ENCODE assay signal across 22 mouse cellular contexts in genomic region chr8:128612607-128613006, GRCm38 (mm10).
DNase-seq lines count a peak whose midpoint lies in the region; ATAC-seq and TF ChIP-seq lines count a peak whose summit lies in the region.
"Had no signal": no experiment of that assay in that cellular context is flagged by ENCODE, and none has a peak within 500 bp of the region (broad histone marks: within the 10 kb centered on the region; RNA-seq: fewer than 3 reads in every experiment).

No protein-coding gene starts in this region.

- peak; percentile 49 to 70 for DNase-seq in natural killer cell, adult 2 months (ENCODE audit: low spot score in 2 of 2)
- no peak for DNase-seq in cerebellum, adult 9-10 months
- no peak for DNase-seq in urinary bladder, postnatal 10 days (ENCODE audit: low spot score)
- DNase-seq: adrenal gland, adult 2 months; adrenal gland, adult 8-10 months; adrenal gland, postnatal 10 days; adrenal gland, postnatal 14 days; adrenal gland, postnatal 25 days; adrenal gland, postnatal 36 days; B cell, adult 2 months; cerebellum, adult 11 months; cerebellum, adult 11-12 months; cerebellum, adult 18-20 months; cerebellum, adult 2 months had no signal

- H3K9ac ChIP-seq in forebrain, embryonic 13.5 days = no peak overlapping the region

- H3K27ac ChIP-seq in forebrain, embryonic 13.5 days = no peak overlapping the region

- H3K4me3 ChIP-seq in C2C12 (ENCODE audit: insufficient read depth, poor library complexity, severe bottlenecking) (no peak overlapping the region), myocyte (no peak overlapping the region)
- no peak overlapping the region for H3K4me3 ChIP-seq in forebrain, embryonic 13.5 days

- no peak overlapping the region for H3ac ChIP-seq in C2C12 (ENCODE audit: control insufficient read depth, insufficient read length, low read depth)
- H3ac ChIP-seq in myocyte (ENCODE audit: control insufficient read depth, insufficient read length) = no peak overlapping the region

- no peaks in the 10 kb centered on the region for H3K79me3 ChIP-seq in C2C12 (ENCODE audit: low read depth)

- no peak for TF ChIP-seq POLR2A in myocyte (IDR thresholded peaks at IDR 0.05; ENCODE audit: insufficient read length, low read depth)

- no peak overlapping the region for H3K4me2 ChIP-seq in myocyte (ENCODE audit: low read depth)
- H3K4me2 ChIP-seq in forebrain, embryonic 13.5 days = no peak overlapping the region

- H3K79me2 ChIP-seq in C2C12 (ENCODE audit: control insufficient read depth, insufficient read depth) (no peaks in the 10 kb centered on the region), myocyte (ENCODE audit: control insufficient read depth, insufficient read depth) (no peaks in the 10 kb centered on the region)

- H3K27me3 ChIP-seq in C2C12 (ENCODE audit: control insufficient read depth, insufficient read depth, insufficient read length) (no peaks in the 10 kb centered on the region), myocyte (ENCODE audit: control insufficient read depth, insufficient read depth, insufficient read length) (no peaks in the 10 kb centered on the region)
- no peaks in the 10 kb centered on the region for H3K27me3 ChIP-seq in forebrain, embryonic 13.5 days
- H3K27me3 ChIP-seq: CH12.LX had no signal

- H3K9me3 ChIP-seq in forebrain, embryonic 13.5 days (replicated peaks) = no peaks in the 10 kb centered on the region
- H3K9me3 ChIP-seq: G1E had no signal

- no peaks in the 10 kb centered on the region for H3K36me3 ChIP-seq in C2C12 (ENCODE audit: control insufficient read depth, insufficient read depth)
- no peaks in the 10 kb centered on the region for H3K36me3 ChIP-seq in myocyte (ENCODE audit: control insufficient read depth, insufficient read depth)
- H3K36me3 ChIP-seq in forebrain, embryonic 13.5 days (ENCODE audit: poor library complexity, severe bottlenecking) = no peaks in the 10 kb centered on the region
- H3K36me3 ChIP-seq: G1E had no signal

- ATAC-seq in forebrain, embryonic 13.5 days = no peak
- ATAC-seq: activated CD4-positive, CD25-positive, alpha-beta regulatory T cell, adult 4 months; CD4-positive, CD25-positive, alpha-beta regulatory T cell, adult 4 months; Patski had no signal

- no peaks in the 10 kb centered on the region for H3K4me1 ChIP-seq in forebrain, embryonic 13.5 days

- no peak for TF ChIP-seq CTCF in C2C12 (IDR thresholded peaks at IDR 0.05; ENCODE audit: control insufficient read depth, insufficient read depth, insufficient read length)

- 80% methylated on average over 5 of the region's 5 CpGs for WGBS in forebrain, embryonic 13.5 days

TF ChIP-seq in C2C12, 6 proteins besides CTCF, POLR2A, EP300 and RAD21:
- TF ChIP-seq USF1 (IDR thresholded peaks at IDR 0.05; ENCODE audit: low read depth) (peak; percentile 22), MAX (IDR thresholded peaks at IDR 0.05) (no peak), MYOD1 (IDR thresholded peaks at IDR 0.05; ENCODE audit: control insufficient read depth, insufficient read length, low read depth) (no peak), MYOG (IDR thresholded peaks at IDR 0.05; ENCODE audit: control insufficient read depth, extremely low read depth, insufficient read length) (no peak)

TF ChIP-seq in myocyte, 11 proteins besides CTCF, POLR2A, EP300 and RAD21:
- peak; percentile 72 for TF ChIP-seq USF1 (IDR thresholded peaks at IDR 0.05; ENCODE audit: low read depth)
- TF ChIP-seq TCF3 (IDR thresholded peaks at IDR 0.05; ENCODE audit: insufficient read length, low read depth) = no peak
- TF ChIP-seq SRF (IDR thresholded peaks at IDR 0.05; ENCODE audit: control insufficient read depth, insufficient read length, low read depth) = no peak
- TF ChIP-seq MAX (IDR thresholded peaks at IDR 0.05; ENCODE audit: low read depth) = no peak
- TF ChIP-seq REST (IDR thresholded peaks at IDR 0.05; ENCODE audit: insufficient read depth, insufficient read length) = no peak

Comparison
In these comparisons a context has a peak if more than half of its experiments do, and no peak if none do; other contexts are left out.
1. DNase-seq: peak in natural killer cell, adult 2 months (2 of 2); none in cerebellum, adult 9-10 months (single experiment) and urinary bladder, postnatal 10 days (single experiment).